Mouse (Mus musculus) neural tube, embryonic 12.5 days (tissue): ENCODE measurements around the gene Sdk1. TPM values are rescaled to one million over a fixed set of nuclear protein-coding genes. Genes with fewer than 3 reads are reported as not detected.

Experiments used
- ATAC-seq: fragments of 200-750 bp; cut with Nextera tagmentation; 2 replicates; pipeline ENCODE4 v1.8.0; 2017; ENCODE audit warnings: low read depth, mild to moderate bottlenecking, moderate TSS enrichment, moderate library complexity; ENCODE audit not compliant: low FRiP score
- H3K27ac ChIP-seq: fragments of 300-500 bp; sonication (generic); 2 replicates; pipeline ENCODE4 v1.5.1; 2016
- H3K27me3 ChIP-seq: fragments of 300-500 bp; sonication (generic); replicated peaks from 2 replicates; pipeline ENCODE4 v1.6.1; 2016; ENCODE audit warnings: mild to moderate bottlenecking
- H3K36me3 ChIP-seq: fragments of 300-500 bp; sonication (generic); 2 replicates; pipeline ENCODE4 v1.6.1; 2016; ENCODE audit warnings: mild to moderate bottlenecking
- H3K4me1 ChIP-seq: fragments of 300-500 bp; sonication (generic); 2 replicates; pipeline ENCODE4 v1.6.1; 2016
- H3K4me2 ChIP-seq: fragments of 300-500 bp; sonication (generic); replicated peaks from 2 replicates; pipeline ENCODE4 v1.6.1; 2016; ENCODE audit warnings: mild to moderate bottlenecking
- H3K4me3 ChIP-seq: fragments of 300-500 bp; sonication (generic); 2 replicates; pipeline ENCODE4 v1.5.1; 2016
- H3K9ac ChIP-seq: fragments of 300-500 bp; sonication (generic); 2 replicates; pipeline ENCODE4 v1.6.1; 2016; ENCODE audit warnings: mild to moderate bottlenecking
- H3K9me3 ChIP-seq: fragments of 300-500 bp; sonication (generic); 2 replicates; pipeline ENCODE4 v1.6.1; 2016; ENCODE audit warnings: mild to moderate bottlenecking
- WGBS: fragments of 180-500 bp; shearing (Covaris S2); methylation state at CpG from one replicate; pipeline ENCODE4 v1.1.7; 2016; 5-methylcytosine and 5-hydroxymethylcytosine counted together
- polyA plus RNA-seq: library from polyadenylated mRNA; unstranded; fragments of >200 nt; fragmentation: Nextera tagmentation; extraction: Ambion mirVana; gene quantifications from 2 replicates; pipeline ENCODE4 v1.2.1, GENCODE M21; 2016

The Sdk1 gene
- polyA plus RNA-seq, 1 experiment from 2014 or later = 4.7 TPM

DNA sequence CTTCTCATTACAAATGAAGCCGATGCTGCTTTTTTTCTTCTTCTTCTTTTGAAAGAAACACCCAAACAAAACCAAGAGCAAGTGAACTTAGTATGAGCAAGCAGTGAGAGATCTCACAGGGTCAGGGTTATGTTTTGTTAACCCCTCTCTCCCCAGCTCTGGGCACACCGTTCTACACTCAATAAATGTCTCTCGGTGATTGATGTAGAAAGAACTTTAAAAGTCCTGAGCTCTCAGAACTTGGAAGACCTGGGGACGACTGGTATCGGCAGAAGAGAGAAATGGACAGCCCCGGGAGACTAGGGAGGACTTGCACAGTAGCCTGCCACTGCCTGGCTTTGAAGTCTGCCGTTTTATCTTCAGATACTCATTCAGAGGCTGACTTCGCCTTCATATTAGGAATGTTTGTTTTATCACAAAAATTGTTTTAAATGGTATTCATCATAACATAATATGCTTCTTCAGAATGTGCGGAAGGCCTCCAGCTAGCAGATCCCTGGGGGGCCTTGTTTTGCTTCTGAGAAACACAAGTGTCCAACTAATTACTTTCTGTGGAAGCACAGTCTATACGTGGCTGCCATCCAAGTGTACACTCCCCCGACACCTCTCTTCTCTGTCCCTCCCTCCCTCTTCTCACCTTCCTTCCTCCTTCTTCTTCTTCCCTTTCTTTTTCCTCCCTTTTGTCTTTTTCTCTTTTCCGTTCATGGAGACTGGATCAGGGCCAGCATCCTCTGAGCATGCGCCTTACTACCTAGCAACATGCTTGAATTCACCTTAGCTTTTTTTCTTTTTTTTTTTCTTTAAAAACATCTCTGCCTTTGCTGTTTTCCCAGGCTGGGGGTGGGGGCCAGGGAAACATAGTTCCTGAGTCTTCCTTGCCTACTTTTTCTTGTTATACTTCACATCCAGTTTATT is 283.8 kb downstream of the Sdk1 start:
- no peak overlapping the region for H3K27ac ChIP-seq
- no peak for ATAC-seq
- H3K4me3 ChIP-seq = no peak overlapping the region
- 38% methylated on average over 13 of the region's 13 CpGs for WGBS
- no peak overlapping the region for H3K9ac ChIP-seq
- no peak overlapping the region for H3K4me2 ChIP-seq
- no peaks in the 10 kb centered on the region for H3K9me3 ChIP-seq
- no peaks in the 10 kb centered on the region for H3K4me1 ChIP-seq
- H3K27me3 ChIP-seq = no peaks in the 10 kb centered on the region
- H3K36me3 ChIP-seq = no peaks in the 10 kb centered on the region

- no peak for ATAC-seq
- WGBS = 66% methylated on average over 5 of the region's 5 CpGs
- Histone ChIP-seq H3K4me1 (peaks cover 9% of the 10 kb centered on the region; the same call in 1 of the 2 replicates), H3K4me3 (no peak overlapping the region), H3K27me3 (no peaks in the 10 kb centered on the region), H3K27ac (no peak overlapping the region), H3K36me3 (no peaks in the 10 kb centered on the region), H3K9me3 (no peaks in the 10 kb centered on the region), H3K4me2 (no peak overlapping the region), H3K9ac (no peak overlapping the region)
These were observed 298.9 kb downstream of the Sdk1 start for GRCm38 (mm10) chr5:141540193-141540592.

DNA sequence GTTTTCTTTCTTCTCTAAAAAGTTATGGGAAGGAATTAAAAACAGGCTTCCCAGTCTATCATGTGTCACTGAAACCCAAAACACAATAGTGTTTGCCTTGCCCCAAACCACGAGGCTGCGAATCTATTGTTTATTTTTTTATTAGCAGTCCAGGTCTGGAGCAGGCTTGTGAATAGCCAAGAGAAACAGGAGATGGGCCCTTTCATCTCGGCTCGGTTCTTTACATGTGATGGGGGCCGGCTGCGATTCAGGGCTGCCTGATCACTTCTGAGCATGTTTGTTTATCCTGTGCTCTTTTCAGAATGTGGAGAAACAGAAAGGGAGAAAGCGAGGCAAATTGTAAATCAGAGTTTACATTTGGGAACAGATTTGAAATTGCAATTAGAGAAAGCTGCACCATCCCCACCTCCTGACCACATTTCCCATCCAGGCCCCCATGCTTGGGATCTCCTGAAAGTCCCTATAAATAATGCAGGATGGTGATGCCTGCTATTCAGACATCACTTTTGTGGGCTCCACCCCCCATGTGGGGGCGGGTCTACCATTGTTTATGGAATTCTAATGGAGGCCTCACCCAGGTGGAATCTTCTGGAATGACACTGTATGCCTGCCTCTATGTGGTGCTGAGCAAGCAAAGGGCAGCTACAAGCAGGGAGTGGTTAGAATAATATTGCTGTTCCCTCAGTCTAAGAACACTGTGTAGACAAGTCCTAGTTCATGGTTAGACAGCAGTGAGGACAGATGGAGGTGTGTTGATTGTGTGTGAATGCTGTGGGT is 301.8 kb downstream of the Sdk1 start:
- H3K4me3 ChIP-seq = no peak overlapping the region
- H3K9me3 ChIP-seq = no peaks in the 10 kb centered on the region
- H3K27me3 ChIP-seq = no peaks in the 10 kb centered on the region
- H3K9ac ChIP-seq = no peak overlapping the region
- WGBS = 13% methylated on average over 8 of the region's 8 CpGs
- ATAC-seq = no peak
- H3K4me1 ChIP-seq = peaks cover 9% of the 10 kb centered on the region; the same call in 1 of the 2 replicates
- no peaks in the 10 kb centered on the region for H3K36me3 ChIP-seq
- no peak overlapping the region for H3K4me2 ChIP-seq
- no peak overlapping the region for H3K27ac ChIP-seq

DNA sequence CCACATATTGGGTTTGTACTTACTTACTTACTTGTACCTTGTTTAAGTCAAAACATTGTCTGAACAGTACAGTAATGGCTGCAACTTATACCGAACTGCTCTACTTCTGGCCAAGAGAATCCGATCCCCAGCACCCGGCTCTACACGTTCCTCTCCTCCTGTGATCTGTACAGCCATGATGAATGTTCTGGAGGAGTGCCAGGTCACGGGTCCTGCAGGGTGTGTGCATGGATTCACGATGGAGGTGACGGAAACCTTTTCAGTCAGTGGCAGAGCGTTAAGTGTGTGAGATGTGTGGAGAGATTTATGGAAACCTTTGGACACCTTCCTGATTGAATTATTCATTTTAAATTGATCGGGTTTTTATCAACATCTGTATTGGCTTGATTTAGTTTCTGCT is 312.2 kb downstream of the Sdk1 start:
- Histone ChIP-seq H3K4me3 (no peak overlapping the region), H3K27me3 (no peaks in the 10 kb centered on the region), H3K27ac (no peak overlapping the region), H3K9ac (no peak overlapping the region), H3K9me3 (no peaks in the 10 kb centered on the region), H3K4me2 (no peak overlapping the region), H3K36me3 (no peaks in the 10 kb centered on the region), H3K4me1 (peaks cover 5% of the 10 kb centered on the region; the same call in 1 of the 2 replicates)
- ATAC-seq = no peak
- 65% methylated on average over 9 of the region's 9 CpGs for WGBS

DNA sequence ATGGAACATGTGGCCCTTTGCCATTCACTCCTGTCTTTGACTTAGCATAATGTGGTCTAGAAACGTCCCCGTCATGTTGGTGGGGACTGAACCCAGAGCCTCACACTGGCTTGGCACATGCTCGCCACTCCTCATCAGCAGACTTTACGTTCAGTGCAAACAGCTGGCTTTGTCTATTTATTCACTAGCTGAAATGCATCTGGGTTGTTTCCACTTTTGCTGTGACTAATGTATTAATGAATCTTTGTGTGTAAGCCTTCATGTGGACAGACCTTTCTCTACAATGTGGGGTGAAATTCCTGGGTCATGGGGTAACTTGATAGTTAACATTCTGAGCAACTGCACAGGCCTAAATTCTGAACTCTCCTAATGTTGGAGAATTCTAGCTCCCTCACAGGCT is 317.4 kb downstream of the Sdk1 start:
- Histone ChIP-seq H3K9ac (no peak overlapping the region), H3K4me1 (peaks cover 17% of the 10 kb centered on the region), H3K36me3 (no peaks in the 10 kb centered on the region), H3K27me3 (no peaks in the 10 kb centered on the region), H3K4me3 (no peak overlapping the region), H3K27ac (no peak overlapping the region), H3K4me2 (no peak overlapping the region), H3K9me3 (no peaks in the 10 kb centered on the region)
- no peak for ATAC-seq
- WGBS = 39% methylated on average over 4 of the region's 4 CpGs

GRCm38 (mm10) chr5:141560325-141560724 is 319.0 kb downstream of the Sdk1 start:
- Histone ChIP-seq H3K36me3 (no peaks in the 10 kb centered on the region), H3K27me3 (no peaks in the 10 kb centered on the region), H3K9me3 (no peaks in the 10 kb centered on the region), H3K4me1 (peaks cover 17% of the 10 kb centered on the region), H3K27ac (no peak overlapping the region), H3K4me2 (no peak overlapping the region), H3K9ac (no peak overlapping the region), H3K4me3 (no peak overlapping the region)
- WGBS = 53% methylated on average over 5 of the region's 5 CpGs
- ATAC-seq = no peak

DNA sequence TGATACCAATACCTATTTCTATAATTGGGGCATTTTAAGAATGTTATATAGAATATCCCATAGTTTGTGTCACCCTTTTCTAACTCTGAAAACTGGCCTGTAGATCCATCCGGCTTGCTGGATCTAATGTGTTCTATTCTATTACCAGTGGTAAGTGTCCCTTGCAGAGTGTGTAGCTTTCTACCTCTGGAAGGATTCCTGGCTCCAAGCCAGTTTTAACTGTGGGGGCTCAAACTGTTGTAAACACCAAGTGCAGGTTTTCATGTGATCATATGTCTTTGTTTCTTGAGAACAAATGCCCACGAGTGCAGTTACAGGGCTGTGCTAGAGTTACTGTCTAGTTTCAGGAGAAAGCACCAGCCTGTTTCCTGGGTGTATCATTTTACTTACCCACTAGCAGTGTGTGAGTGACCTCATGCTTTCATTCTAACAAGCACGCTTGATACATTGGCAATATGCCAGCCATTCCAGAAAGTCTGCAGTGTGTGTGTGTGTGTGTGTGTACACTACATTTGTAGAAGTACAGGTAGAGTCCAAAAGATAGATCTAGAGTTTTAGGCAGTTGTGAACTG is 320.8 kb downstream of the Sdk1 start:
- H3K9ac ChIP-seq = no peak overlapping the region
- no peaks in the 10 kb centered on the region for H3K36me3 ChIP-seq
- H3K9me3 ChIP-seq = no peaks in the 10 kb centered on the region
- WGBS = 56% methylated on average over 3 of the region's 3 CpGs
- H3K27ac ChIP-seq = no peak overlapping the region
- peaks cover 14% of the 10 kb centered on the region for H3K4me1 ChIP-seq
- H3K27me3 ChIP-seq = no peaks in the 10 kb centered on the region
- no peak overlapping the region for H3K4me2 ChIP-seq
- no peak overlapping the region for H3K4me3 ChIP-seq
- no peak for ATAC-seq

- no peak overlapping the region for H3K27ac ChIP-seq
- no peaks in the 10 kb centered on the region for H3K36me3 ChIP-seq
- WGBS = 82% methylated on average over 5 of the region's 5 CpGs
- no peak overlapping the region for H3K4me2 ChIP-seq
- H3K9me3 ChIP-seq = no peaks in the 10 kb centered on the region
- H3K4me3 ChIP-seq = no peak overlapping the region
- ATAC-seq = no peak
- H3K27me3 ChIP-seq = no peaks in the 10 kb centered on the region
- no peak overlapping the region for H3K9ac ChIP-seq
- peaks cover 12% of the 10 kb centered on the region for H3K4me1 ChIP-seq
These were observed 322.9 kb downstream of the Sdk1 start for GRCm38 (mm10) chr5:141564197-141564596.

DNA sequence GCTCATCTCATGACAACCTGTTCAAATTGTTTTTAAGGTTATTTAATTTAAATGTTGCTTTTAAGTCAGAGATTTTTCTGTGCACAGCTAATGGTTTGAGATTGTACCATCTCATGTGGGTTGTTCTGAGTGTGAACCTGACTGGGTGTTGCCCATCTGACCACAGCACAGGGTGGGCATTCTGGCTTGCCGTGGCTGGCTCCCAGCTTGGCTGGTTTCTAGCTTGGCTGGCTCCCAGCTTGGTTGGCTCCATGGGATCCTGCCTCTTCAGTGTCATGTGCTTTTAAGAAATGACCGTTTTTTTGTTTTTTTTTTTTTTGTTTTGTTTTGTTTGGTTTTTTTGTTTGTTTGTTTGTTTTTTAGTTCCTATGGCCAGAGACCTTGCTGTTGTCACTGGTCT is 326.8 kb downstream of the Sdk1 start:
- no peak overlapping the region for H3K4me3 ChIP-seq
- no peaks in the 10 kb centered on the region for H3K9me3 ChIP-seq
- no peaks in the 10 kb centered on the region for H3K36me3 ChIP-seq
- no peaks in the 10 kb centered on the region for H3K27me3 ChIP-seq
- H3K27ac ChIP-seq = no peak overlapping the region
- no peak overlapping the region for H3K9ac ChIP-seq
- WGBS = 82% methylated on average over 2 of the region's 2 CpGs
- H3K4me2 ChIP-seq = no peak overlapping the region
- no peaks in the 10 kb centered on the region for H3K4me1 ChIP-seq
- ATAC-seq = no peak

DNA sequence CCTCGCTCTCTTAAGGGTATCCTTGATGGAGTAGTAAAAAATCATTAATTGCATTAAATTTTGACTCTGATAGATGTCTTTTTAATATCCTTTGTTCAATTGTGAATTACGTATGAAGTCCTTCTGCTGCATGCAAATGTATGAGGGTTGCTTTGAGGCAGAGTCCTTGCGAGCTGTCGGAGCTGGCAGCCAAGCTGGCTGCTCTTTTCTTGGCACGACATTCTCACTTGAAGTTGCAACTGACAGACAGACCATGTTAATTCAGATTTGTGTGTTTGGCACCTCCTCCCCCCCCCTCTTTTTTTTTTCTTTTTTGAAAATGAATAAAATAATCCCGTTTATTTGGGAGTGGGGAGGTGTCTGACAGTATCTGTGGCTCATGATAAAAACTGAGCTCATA is 329.2 kb downstream of the Sdk1 start:
- no peak overlapping the region for H3K27ac ChIP-seq
- H3K9ac ChIP-seq = no peak overlapping the region
- no peaks in the 10 kb centered on the region for H3K4me1 ChIP-seq
- H3K27me3 ChIP-seq = no peaks in the 10 kb centered on the region
- ATAC-seq = no peak
- no peaks in the 10 kb centered on the region for H3K9me3 ChIP-seq
- no peak overlapping the region for H3K4me2 ChIP-seq
- no peak overlapping the region for H3K4me3 ChIP-seq
- H3K36me3 ChIP-seq = no peaks in the 10 kb centered on the region
- 73% methylated on average over 6 of the region's 6 CpGs for WGBS

DNA sequence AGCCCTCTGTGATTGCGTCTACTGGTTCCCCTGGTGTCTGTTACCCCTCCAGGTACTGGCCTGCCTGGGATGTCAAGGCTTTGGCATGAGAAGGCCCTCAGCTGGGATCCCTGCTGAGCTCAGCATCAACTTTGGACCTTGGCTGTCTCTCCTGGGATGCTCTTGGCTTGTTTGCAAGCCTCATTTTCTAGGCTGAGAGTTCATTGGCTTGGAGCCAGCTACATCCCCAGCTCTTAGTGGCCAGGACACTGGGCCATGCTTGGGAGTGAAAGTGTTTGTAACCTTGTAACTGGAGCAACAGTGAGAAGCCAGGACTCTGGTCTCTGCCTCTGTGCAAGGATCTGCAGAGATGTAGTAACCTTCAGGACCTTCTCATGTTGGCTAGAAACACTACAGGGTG is 333.0 kb downstream of the Sdk1 start:
- Histone ChIP-seq H3K36me3 (no peaks in the 10 kb centered on the region), H3K9ac (no peak overlapping the region), H3K27me3 (no peaks in the 10 kb centered on the region), H3K4me2 (no peak overlapping the region), H3K27ac (no peak overlapping the region), H3K4me1 (no peaks in the 10 kb centered on the region), H3K4me3 (no peak overlapping the region), H3K9me3 (no peaks in the 10 kb centered on the region)
- WGBS = 80% methylated on average over 1 of the region's 1 CpGs
- no peak for ATAC-seq

DNA sequence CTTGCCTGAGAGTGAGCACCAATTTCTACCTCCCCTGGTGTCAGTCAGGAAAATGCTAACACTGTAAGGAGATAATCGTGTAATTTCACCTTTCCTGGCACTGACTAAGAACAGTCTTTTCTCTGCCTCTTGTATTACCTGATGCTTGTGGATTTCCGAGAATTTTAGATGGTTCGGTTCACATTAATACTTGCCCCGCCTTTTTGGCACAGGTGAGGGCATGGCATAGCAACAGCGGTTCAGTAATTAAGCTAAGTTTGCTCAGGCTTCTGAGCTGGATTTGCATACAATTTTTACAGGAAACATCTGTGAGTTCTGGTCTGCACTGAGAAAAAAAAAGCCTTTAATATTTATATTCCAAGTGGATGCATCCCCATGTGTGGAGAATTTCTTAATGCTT is 350.0 kb downstream of the Sdk1 start:
- Histone ChIP-seq H3K4me3 (no peak overlapping the region), H3K4me1 (no peaks in the 10 kb centered on the region), H3K4me2 (no peak overlapping the region), H3K27me3 (no peaks in the 10 kb centered on the region), H3K36me3 (no peaks in the 10 kb centered on the region), H3K9ac (no peak overlapping the region), H3K9me3 (no peaks in the 10 kb centered on the region), H3K27ac (no peak overlapping the region)
- 93% methylated on average over 5 of the region's 5 CpGs for WGBS
- ATAC-seq = no peak
